Mouse (Mus musculus) liver, embryonic 12.5 days (tissue): Measurements from ENCODE around the gene Rora. TPM values are rescaled to one million over a fixed set of nuclear protein-coding genes. Genes with fewer than 3 reads are reported as not detected.

ENCODE experiments used
- ATAC-seq: fragments of 200-750 bp; cut with Nextera tagmentation; 2 replicates; pipeline ENCODE4 v1.8.0; 2017; ENCODE audit warnings: moderate number of reproducible peaks, mild to moderate bottlenecking, moderate library complexity
- H3K27ac ChIP-seq: fragments of 300-500 bp; sonication (generic); 2 replicates; pipeline ENCODE4 v1.5.1; 2016; ENCODE audit warnings: mild to moderate bottlenecking
- H3K27me3 ChIP-seq: fragments of 300-500 bp; sonication (generic); replicated peaks from 2 replicates; pipeline ENCODE4 v1.6.1; 2016; ENCODE audit warnings: mild to moderate bottlenecking, moderate library complexity
- H3K36me3 ChIP-seq: fragments of 300-500 bp; sonication (generic); 2 replicates; pipeline ENCODE4 v1.6.1; 2016; ENCODE audit warnings: mild to moderate bottlenecking, moderate library complexity
- H3K4me1 ChIP-seq: fragments of 300-500 bp; sonication (generic); 2 replicates; pipeline ENCODE4 v1.6.1; 2016
- H3K4me2 ChIP-seq: fragments of 300-500 bp; sonication (generic); 2 replicates; pipeline ENCODE4 v1.6.1; 2016; ENCODE audit warnings: mild to moderate bottlenecking, moderate library complexity
- H3K4me3 ChIP-seq: fragments of 300-500 bp; sonication (generic); 2 replicates; pipeline ENCODE4 v1.5.1; 2016; ENCODE audit warnings: mild to moderate bottlenecking, moderate library complexity
- H3K9ac ChIP-seq: fragments of 300-500 bp; sonication (generic); 2 replicates; pipeline ENCODE4 v1.6.1; 2016; ENCODE audit warnings: mild to moderate bottlenecking, moderate library complexity
- H3K9me3 ChIP-seq: fragments of 300-500 bp; sonication (generic); replicated peaks from 2 replicates; pipeline ENCODE4 v1.6.1; 2016; ENCODE audit warnings: mild to moderate bottlenecking, moderate library complexity
- WGBS: fragments of 180-500 bp; shearing (Covaris S2); methylation state at CpG from one replicate; pipeline ENCODE4 v1.1.7; 2016; ENCODE audit not compliant: insufficient replicate concordance; 5-methylcytosine and 5-hydroxymethylcytosine counted together
- polyA plus RNA-seq: library from polyadenylated mRNA; unstranded; fragments of >200 nt; fragmentation: Nextera tagmentation; extraction: Ambion mirVana; gene quantifications from 2 replicates; pipeline ENCODE4 v1.2.1, GENCODE M21; 2016

The Rora gene
- polyA plus RNA-seq, 1 experiment from 2014 or later, result 2.4 TPM

DNA sequence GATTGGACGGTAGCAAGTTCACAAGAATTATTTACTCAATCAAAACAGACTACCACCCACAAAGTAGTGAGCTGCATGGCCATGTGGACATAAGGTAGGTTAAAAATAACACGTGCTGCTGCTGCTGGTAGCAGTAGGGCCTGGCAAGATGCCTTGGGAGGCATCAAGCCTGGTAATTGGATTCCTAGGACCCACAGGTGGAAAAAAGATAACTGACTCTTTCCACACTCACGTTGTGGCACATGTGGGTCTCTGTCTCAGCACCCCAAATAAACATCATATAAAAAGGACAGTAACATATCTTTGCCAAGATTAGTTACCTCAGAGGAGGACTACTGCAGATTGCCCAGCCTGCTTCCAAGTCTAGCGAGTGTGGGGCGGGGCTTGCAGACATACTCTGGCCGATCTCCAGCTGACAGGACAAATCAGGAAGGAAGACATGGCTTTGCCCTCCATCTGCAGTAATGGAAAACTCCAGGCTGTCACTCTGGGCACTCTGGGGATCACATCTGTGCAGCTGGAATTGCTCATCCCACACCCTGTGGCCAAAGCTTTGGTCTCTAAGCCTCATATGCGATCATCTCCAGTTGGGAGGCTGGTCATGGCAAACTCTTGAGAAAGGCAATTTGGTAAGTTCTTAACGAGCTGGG, 71.2 kb downstream of the Rora start:
- H3K27ac ChIP-seq, result no peak overlapping the region
- H3K4me2 ChIP-seq, result no peak overlapping the region
- H3K4me1 ChIP-seq, result no peaks in the 10 kb centered on the region
- no peak for ATAC-seq
- WGBS, result 60% methylated on average over 8 of the region's 8 CpGs
- no peak overlapping the region for H3K4me3 ChIP-seq
- H3K9me3 ChIP-seq, result no peaks in the 10 kb centered on the region
- no peaks in the 10 kb centered on the region for H3K36me3 ChIP-seq
- no peak overlapping the region for H3K9ac ChIP-seq
- H3K27me3 ChIP-seq, result no peaks in the 10 kb centered on the region

DNA sequence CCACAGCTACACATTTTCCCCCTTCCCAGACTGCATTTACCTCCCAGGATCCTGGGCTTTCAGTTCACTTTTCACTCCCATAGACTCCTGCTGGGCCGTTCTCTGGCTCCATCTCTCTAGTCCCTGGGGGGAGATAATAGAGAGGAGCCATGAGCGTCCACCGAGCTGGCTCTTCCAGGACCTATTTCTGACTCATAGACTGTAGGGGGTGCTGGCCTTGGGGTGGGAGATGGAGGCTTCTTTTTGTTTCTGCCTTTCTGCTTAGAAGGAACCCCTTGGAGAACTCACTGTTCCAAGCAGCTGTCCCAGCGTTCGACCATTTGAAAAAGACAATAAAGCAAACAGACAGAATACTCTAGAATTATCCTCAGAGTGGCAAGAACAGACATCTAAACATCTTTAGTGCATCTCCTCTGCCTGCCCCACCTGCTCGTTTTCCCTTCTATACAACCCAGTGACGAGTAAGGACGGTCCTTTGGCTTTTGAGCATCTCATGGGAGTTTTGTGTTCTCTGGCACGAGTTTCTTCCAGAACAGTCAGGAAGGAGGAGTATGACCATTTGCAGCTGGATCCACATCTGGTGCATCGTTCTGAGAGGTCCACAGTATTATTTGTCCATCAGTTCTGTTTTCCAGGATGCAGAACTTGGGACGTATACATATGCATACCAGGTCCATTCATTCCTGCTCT, 73.7 kb downstream of the Rora start:
- no peak overlapping the region for H3K4me3 ChIP-seq
- ATAC-seq, result no peak
- H3K4me2 ChIP-seq, result no peak overlapping the region
- H3K9me3 ChIP-seq, result 0 out of 2 replicates have a peak, but pooled peaks cover 6% of the 10 kb centered on the region
- H3K4me1 ChIP-seq, result no peaks in the 10 kb centered on the region
- no peaks in the 10 kb centered on the region for H3K36me3 ChIP-seq
- no peaks in the 10 kb centered on the region for H3K27me3 ChIP-seq
- H3K27ac ChIP-seq, result no peak overlapping the region
- no peak overlapping the region for H3K9ac ChIP-seq
- 70% methylated on average over 11 of the region's 11 CpGs for WGBS

DNA sequence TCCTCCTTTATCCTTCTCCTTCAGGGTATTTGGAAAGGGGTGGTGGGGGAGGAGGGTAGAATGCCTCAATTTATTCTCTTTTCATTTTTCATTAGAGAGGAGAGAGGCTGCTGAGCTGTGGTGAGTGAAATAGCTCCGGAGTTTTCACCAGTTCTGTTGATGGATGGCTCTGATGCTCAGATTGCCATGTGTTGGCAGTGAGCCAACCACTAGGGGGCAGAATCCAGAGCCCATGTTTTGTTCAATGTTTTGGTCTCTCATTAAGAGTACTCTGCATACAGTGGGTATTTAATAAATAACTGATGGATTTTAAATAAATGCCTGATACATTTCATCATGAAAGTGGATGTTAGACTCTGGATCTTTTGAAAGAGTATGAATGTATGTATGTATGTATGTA, 77.9 kb downstream of the Rora start:
- no peak overlapping the region for H3K4me3 ChIP-seq
- no peaks in the 10 kb centered on the region for H3K36me3 ChIP-seq
- no peak overlapping the region for H3K27ac ChIP-seq
- H3K9ac ChIP-seq, result no peak overlapping the region
- H3K4me1 ChIP-seq, result no peaks in the 10 kb centered on the region
- 0 out of 2 replicates have a peak, but pooled peaks cover 8% of the 10 kb centered on the region for H3K9me3 ChIP-seq
- H3K27me3 ChIP-seq, result no peaks in the 10 kb centered on the region
- WGBS, result 68% methylated on average over 1 of the region's 1 CpGs
- H3K4me2 ChIP-seq, result no peak overlapping the region
- no peak for ATAC-seq

DNA sequence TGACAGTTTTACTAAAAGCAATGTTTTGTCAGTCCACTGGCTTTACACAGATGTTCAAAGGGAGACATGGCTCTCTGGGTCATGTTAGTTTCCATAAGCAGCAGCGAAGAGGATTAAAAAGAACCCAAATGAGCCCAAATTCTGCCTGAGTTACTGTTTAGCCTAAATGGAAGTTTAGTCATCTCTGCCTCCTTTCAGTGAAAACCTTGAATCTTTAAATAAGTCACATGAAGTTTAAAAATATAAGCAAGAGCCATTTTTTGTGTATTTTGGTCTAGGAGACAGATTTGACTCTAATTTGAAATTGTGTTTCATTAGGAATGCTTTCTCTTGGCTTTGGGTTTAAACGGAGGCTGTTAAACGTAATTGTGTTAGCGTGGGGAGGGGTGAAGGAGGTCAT, 79.3 kb downstream of the Rora start:
- 70% methylated on average over 4 of the region's 4 CpGs for WGBS
- Histone ChIP-seq H3K4me2 (no peak overlapping the region), H3K36me3 (no peaks in the 10 kb centered on the region), H3K27me3 (no peaks in the 10 kb centered on the region), H3K4me1 (no peaks in the 10 kb centered on the region), H3K4me3 (no peak overlapping the region), H3K9me3 (0 out of 2 replicates have a peak, but pooled peaks cover 8% of the 10 kb centered on the region), H3K27ac (no peak overlapping the region), H3K9ac (no peak overlapping the region)
- ATAC-seq, result no peak

DNA sequence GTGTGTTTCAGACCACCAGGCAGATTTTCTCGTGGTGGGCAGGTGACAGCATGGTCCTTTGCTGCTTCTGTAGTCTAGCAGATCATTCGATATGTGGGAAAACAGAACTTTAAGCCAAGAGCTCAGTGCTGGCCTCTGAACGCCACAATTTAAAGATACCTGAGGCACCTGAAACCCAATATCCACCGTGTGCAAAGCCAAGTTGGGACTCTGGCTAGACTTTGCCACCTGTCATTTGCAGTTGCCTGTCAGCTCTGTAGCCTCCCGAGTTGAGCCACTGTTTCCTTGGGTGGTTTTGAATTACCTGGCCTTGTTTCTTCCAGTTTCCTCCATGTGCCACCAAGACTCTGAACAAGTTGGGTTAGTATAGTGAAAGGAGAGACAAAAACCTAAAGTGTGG, 82.3 kb downstream of the Rora start:
- 67% methylated on average over 5 of the region's 5 CpGs for WGBS
- Histone ChIP-seq H3K9ac (no peak overlapping the region), H3K4me3 (no peak overlapping the region)

DNA sequence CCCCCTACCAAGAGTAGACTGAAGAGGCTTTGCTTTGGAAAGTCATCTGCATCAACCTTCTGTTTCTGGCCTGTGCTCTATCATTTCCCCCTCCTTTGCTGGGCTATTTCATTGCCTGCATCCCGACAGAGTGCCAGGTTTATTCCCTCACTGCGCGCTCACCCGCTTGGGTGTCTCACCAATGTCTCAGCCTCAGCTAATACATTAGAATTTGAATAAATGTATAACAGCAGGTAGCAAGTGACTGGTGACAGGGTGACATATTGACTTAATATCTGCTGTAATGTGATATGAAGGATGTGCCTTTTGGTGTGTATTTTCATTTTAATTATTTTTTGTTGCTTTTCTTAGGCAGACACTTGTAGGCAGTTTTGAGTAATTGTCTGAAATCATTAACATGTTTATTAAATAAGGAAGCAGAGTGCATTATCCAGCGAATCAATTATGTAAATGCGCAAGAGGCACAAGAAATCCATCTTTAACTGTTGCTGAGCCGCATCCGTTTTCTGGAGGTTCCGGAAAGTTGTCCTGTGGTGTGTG, 83.7 kb downstream of the Rora start:
- no peaks in the 10 kb centered on the region for H3K27me3 ChIP-seq
- H3K4me3 ChIP-seq, result no peak overlapping the region
- no peak overlapping the region for H3K27ac ChIP-seq
- no peak overlapping the region for H3K9ac ChIP-seq
- 0 out of 2 replicates have a peak, but pooled peaks cover 2% of the 10 kb centered on the region for H3K9me3 ChIP-seq
- H3K36me3 ChIP-seq, result no peaks in the 10 kb centered on the region
- H3K4me1 ChIP-seq, result no peaks in the 10 kb centered on the region
- WGBS, result 83% methylated on average over 9 of the region's 9 CpGs
- ATAC-seq, result no peak
- H3K4me2 ChIP-seq, result no peak overlapping the region

More for the DNA sequence above, 82.3 kb downstream of the Rora start:
- no peaks in the 10 kb centered on the region for H3K4me1 ChIP-seq
- H3K36me3 ChIP-seq, result no peaks in the 10 kb centered on the region
- no peak overlapping the region for H3K4me2 ChIP-seq
- no peak overlapping the region for H3K27ac ChIP-seq
- H3K27me3 ChIP-seq, result no peaks in the 10 kb centered on the region
- no peak for ATAC-seq
- 0 out of 2 replicates have a peak, but pooled peaks cover 8% of the 10 kb centered on the region for H3K9me3 ChIP-seq

DNA sequence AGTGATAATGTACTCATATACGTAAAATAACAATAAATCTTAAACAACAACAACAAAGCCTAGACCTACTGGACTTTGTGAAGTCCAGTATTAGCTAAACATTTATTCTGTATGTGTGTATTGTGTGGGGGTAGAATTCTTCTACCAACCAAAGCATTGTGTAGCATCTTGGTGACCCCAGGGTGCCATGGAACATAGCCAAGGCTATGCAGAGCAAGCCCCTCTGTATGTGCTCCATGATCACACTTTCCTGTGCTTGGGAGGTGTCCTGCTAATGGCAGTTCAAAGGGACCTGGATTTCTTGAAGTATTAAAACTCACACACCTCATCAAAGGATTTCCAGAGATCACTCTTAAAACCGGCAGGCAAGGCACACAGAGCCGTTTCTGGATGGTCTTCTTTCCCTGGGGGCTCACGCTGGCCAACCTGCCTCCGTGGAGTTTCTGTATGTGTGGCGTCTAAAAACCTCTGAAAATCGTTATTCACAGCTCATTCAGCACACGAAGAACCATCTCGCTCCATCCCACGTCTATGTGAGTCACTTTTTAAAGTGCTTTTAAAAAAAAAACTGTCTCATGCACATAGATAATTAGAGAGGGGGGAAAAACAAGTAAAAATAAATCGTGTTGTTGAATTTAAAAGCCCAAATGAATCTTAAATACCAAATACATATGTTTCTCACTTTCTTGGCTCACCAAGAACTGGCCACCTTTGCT, 92.5 kb downstream of the Rora start:
- WGBS, result 72% methylated on average over 11 of the region's 11 CpGs
- no peak for ATAC-seq
- H3K4me3 ChIP-seq, result no peak overlapping the region

DNA sequence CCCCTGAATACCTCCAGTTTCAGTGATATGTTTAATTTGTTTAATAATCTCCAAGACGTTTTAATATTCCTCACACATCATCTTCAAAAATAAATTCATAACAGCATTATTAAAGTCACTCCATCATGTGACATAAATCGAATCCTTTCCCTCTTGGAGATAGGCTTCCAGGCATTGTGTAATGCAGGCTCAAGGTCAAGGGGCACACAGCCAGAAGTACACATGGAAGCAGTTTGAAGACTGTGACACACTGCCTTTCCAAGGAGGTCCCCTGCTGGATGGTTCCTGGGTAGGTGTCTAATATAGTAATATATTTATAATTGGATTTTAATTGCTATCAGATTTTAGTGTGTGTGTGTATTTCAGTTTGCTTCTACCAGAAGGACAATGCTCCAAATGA, 103.4 kb downstream of the Rora start:
- no peaks in the 10 kb centered on the region for H3K36me3 ChIP-seq
- 46% methylated on average over 2 of the region's 2 CpGs for WGBS
- no peak overlapping the region for H3K4me3 ChIP-seq
- H3K9me3 ChIP-seq, result no peaks in the 10 kb centered on the region
- H3K9ac ChIP-seq, result no peak overlapping the region
- no peaks in the 10 kb centered on the region for H3K4me1 ChIP-seq
- H3K27ac ChIP-seq, result no peak overlapping the region
- no peak for ATAC-seq
- H3K4me2 ChIP-seq, result no peak overlapping the region
- no peaks in the 10 kb centered on the region for H3K27me3 ChIP-seq

More for the DNA sequence above, 92.5 kb downstream of the Rora start:
- Histone ChIP-seq H3K27me3 (no peaks in the 10 kb centered on the region), H3K27ac (no peak overlapping the region), H3K36me3 (no peaks in the 10 kb centered on the region), H3K9me3 (no peaks in the 10 kb centered on the region), H3K9ac (no peak overlapping the region), H3K4me2 (no peak overlapping the region), H3K4me1 (no peaks in the 10 kb centered on the region)

DNA sequence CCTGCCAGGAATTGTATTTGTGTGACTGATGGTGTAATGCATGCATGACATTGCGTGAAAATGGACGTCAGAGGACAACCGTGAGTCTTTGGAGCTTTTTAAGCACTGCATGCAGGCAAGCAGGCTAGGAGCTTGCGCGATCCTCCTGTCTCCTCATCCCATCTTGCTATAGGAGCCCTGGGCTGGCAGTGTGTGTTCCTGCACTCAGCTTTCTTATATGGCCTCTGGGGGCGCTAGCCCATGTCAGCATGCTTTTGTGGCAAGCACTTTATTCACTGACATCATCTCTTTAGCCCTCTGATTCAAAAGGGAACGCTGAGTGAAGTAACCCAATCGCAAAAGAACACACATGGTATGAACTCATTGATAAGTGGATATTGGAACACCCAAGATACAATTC, 105.7 kb downstream of the Rora start:
- WGBS, result 61% methylated on average over 8 of the region's 8 CpGs
- Histone ChIP-seq H3K36me3 (no peaks in the 10 kb centered on the region), H3K9me3 (no peaks in the 10 kb centered on the region), H3K4me1 (no peaks in the 10 kb centered on the region), H3K27me3 (no peaks in the 10 kb centered on the region), H3K4me2 (no peak overlapping the region), H3K27ac (no peak overlapping the region), H3K9ac (no peak overlapping the region), H3K4me3 (no peak overlapping the region)
- ATAC-seq, result no peak

DNA sequence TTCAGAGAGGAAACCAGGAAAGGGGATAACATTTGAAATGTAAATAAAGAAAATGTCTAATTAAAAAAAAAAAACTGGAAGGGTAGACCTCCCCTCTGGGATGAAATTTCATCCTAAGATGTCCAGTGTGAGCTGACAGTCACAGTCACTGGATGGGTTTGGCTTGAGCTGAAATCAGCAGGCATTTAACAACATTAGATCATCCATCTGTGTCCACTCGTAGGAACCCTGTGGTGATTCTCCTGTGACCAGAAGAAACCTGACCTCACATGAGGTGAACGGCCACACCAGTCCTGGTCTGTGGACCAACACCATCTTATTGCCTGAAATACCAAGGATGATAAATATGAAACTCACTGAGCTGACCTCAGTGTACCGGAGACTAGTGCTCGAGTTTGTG, 106.7 kb downstream of the Rora start:
- Histone ChIP-seq H3K36me3 (no peaks in the 10 kb centered on the region), H3K9me3 (no peaks in the 10 kb centered on the region), H3K27me3 (no peaks in the 10 kb centered on the region), H3K4me3 (no peak overlapping the region), H3K4me2 (no peak overlapping the region), H3K27ac (no peak overlapping the region), H3K9ac (no peak overlapping the region), H3K4me1 (no peaks in the 10 kb centered on the region)
- no peak for ATAC-seq
- 62% methylated on average over 4 of the region's 4 CpGs for WGBS

DNA sequence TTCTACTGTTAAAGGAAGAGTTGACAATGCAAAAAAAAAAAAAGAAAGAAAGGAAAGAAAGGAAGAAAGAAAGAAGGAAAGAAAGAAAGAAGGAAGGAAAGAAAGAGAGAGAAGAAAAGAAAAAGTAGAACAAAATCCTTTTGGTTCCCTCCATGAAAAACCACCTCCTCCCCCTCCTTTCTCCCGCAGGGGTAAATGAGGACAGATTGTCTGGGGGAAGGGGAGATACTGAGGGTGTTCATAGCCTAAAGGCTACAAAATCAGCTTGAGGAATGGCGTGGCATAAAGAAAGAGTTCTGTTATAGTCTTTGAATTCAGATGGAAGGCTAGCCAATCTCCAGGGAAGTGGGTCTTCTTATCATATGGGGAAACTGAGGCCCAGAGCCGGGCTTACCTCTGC, 107.3 kb downstream of the Rora start:
- Histone ChIP-seq H3K36me3 (no peaks in the 10 kb centered on the region), H3K4me1 (no peaks in the 10 kb centered on the region), H3K4me2 (no peak overlapping the region), H3K9ac (no peak overlapping the region), H3K27me3 (no peaks in the 10 kb centered on the region), H3K4me3 (no peak overlapping the region), H3K27ac (no peak overlapping the region), H3K9me3 (no peaks in the 10 kb centered on the region)
- 52% methylated on average over 3 of the region's 3 CpGs for WGBS
- ATAC-seq, result no peak

DNA sequence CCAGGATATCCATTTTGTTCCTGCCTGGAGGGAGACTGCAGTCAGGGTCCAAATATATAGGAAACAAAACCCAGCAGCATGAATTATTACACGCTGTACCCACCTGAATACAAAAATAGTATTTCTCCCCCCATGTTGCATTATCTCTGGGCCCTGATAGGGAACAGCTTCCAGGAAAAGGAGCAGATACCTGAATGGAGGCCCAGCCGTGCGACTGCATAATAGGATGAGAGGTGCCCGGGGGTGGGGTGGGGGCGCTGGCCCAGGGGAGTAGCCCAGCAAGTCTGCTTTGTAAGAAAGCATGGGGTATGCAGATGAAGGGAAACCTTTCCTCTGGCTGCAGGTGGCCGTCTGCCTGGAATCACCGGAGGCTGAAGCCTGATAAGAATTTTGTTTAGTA, 108.1 kb downstream of the Rora start:
- H3K27ac ChIP-seq, result no peak overlapping the region
- H3K4me2 ChIP-seq, result no peak overlapping the region
- H3K9ac ChIP-seq, result no peak overlapping the region
- 31% methylated on average over 7 of the region's 7 CpGs for WGBS
- no peak for ATAC-seq
- H3K36me3 ChIP-seq, result no peaks in the 10 kb centered on the region
- no peaks in the 10 kb centered on the region for H3K4me1 ChIP-seq
- H3K9me3 ChIP-seq, result no peaks in the 10 kb centered on the region
- H3K27me3 ChIP-seq, result no peaks in the 10 kb centered on the region
- no peak overlapping the region for H3K4me3 ChIP-seq
